Mouse (Mus musculus): ENCODE data around the gene Txnrd2. TPM values are rescaled to one million over a fixed set of nuclear protein-coding genes. Genes with fewer than 3 reads are reported as not detected.

Txnrd2 gene
- total and polyA plus RNA-seq, 3 experiments, result 14.6 to 24.1 (median 22.0) TPM

GRCm38 (mm10) chr16:18405091-18405854 lies 20.9 kb upstream of the Txnrd2 start:
- Histone ChIP-seq H3K9me3 (replicated peaks; ENCODE audit: low read length) (no peaks in the 10 kb centered on the region), H3K4me3 (replicated peaks in 1 of 3; ENCODE audit: low read depth in 2 of 3, low read length in 2 of 3, poor library complexity in 1 of 3) (no peak overlapping the region), H3K27ac (ENCODE audit: insufficient read depth, low read depth) (no peak overlapping the region), H3K4me2 (ENCODE audit: insufficient read depth, low read depth, poor library complexity, severe bottlenecking) (no peak overlapping the region), H3K79me2 (replicated peaks; ENCODE audit: control insufficient read depth, extremely low read depth, insufficient read depth, poor library complexity, severe bottlenecking) (no peaks in the 10 kb centered on the region), H3K27me3 (replicated peaks) (no peaks in the 10 kb centered on the region), H3K36me3 (replicated peaks in 1 of 2; ENCODE audit: control insufficient read depth in 1 of 2, insufficient read depth in 1 of 2, low read length in 1 of 2) (peaks cover 22 to 65% of the 10 kb centered on the region in 2 experiments), H3K9ac (ENCODE audit: insufficient read depth, low read depth) (no peak overlapping the region), H3K4me1 (ENCODE audit: control insufficient read depth in 1 of 2, insufficient read depth in 2 of 2) (no peaks in the 10 kb centered on the region)
- DNase-seq (ENCODE audit: extremely low read depth), result no peak
- in situ Hi-C loops (cut with MboI; ENCODE audit: low pct_ligation_motif_present, low pct_unique_long_range_greater_than_20kb, low sequenced_read_pairs), result no loop called here
- dilution Hi-C loops (cut with MboI; ENCODE audit: extremely low pct_ligation_motif_present, extremely low pct_unique_long_range_greater_than_20kb, low sequenced_read_pairs), result no loop called here
- no peak for TF ChIP-seq TBP (conservative IDR thresholded peaks at IDR 0.05; ENCODE audit: low read depth, low read length)
- TF ChIP-seq TCF12 (IDR thresholded peaks at IDR 0.05; ENCODE audit: low read depth, low read length), result no peak
- 0 out of 2 replicates have a peak, but pooled peaks have one; percentile 16 for TF ChIP-seq POLR2A (IDR thresholded peaks at IDR 0.05; ENCODE audit: low read depth, low read length)
- no peak for TF ChIP-seq HCFC1 (IDR thresholded peaks at IDR 0.05; ENCODE audit: low read depth, low read length)

DNA sequence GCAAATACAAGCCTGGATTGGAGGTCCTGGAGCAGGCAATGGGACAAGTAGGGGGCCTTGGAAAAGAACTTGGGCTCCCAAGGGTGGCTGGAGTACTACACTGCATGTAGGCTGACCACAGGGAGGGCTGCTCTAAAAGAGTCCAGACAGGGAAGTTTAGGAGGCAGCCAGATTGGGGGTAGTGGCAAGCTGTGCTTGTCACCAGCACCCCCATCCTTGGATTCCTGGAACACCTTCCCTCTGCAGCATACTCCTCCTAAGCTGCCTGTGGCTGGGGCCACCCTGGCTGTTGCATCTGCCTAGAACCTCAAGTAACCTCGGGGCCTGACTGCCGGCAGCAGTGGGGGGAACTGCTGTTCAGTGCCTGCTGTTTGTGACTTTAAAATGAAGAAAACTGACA lies 20.3 kb upstream of the Txnrd2 start:
- Histone ChIP-seq H3K79me2 (replicated peaks; ENCODE audit: control insufficient read depth, extremely low read depth, insufficient read depth, poor library complexity, severe bottlenecking) (no peaks in the 10 kb centered on the region), H3K4me2 (ENCODE audit: insufficient read depth, low read depth, poor library complexity, severe bottlenecking) (no peak overlapping the region), H3K27ac (ENCODE audit: insufficient read depth, low read depth) (no peak overlapping the region), H3K9me3 (replicated peaks; ENCODE audit: low read length) (no peaks in the 10 kb centered on the region), H3K27me3 (replicated peaks) (no peaks in the 10 kb centered on the region), H3K4me1 (ENCODE audit: control insufficient read depth in 1 of 2, insufficient read depth in 2 of 2) (no peaks in the 10 kb centered on the region), H3K4me3 (replicated peaks in 1 of 3; ENCODE audit: low read depth in 2 of 3, low read length in 2 of 3, poor library complexity in 1 of 3) (no peak overlapping the region), H3K36me3 (replicated peaks in 1 of 2; ENCODE audit: control insufficient read depth in 1 of 2, insufficient read depth in 1 of 2, low read length in 1 of 2) (peaks cover 28 to 71% of the 10 kb centered on the region in 2 experiments), H3K9ac (ENCODE audit: insufficient read depth, low read depth) (no peak overlapping the region)
- in situ Hi-C loops (cut with MboI; ENCODE audit: low pct_ligation_motif_present, low pct_unique_long_range_greater_than_20kb, low sequenced_read_pairs), result no loop called here
- DNase-seq (ENCODE audit: extremely low read depth), result no peak
- TF ChIP-seq MAZ (IDR thresholded peaks at IDR 0.05; ENCODE audit: low read depth, low read length) (no peak), POLR2AphosphoS2 (IDR thresholded peaks at IDR 0.05; ENCODE audit: low read depth, low read length) (peak; percentile 19; the same call in 1 of the 2 replicates)
- dilution Hi-C loops (cut with MboI; ENCODE audit: extremely low pct_ligation_motif_present, extremely low pct_unique_long_range_greater_than_20kb, low sequenced_read_pairs), result no loop called here

DNA sequence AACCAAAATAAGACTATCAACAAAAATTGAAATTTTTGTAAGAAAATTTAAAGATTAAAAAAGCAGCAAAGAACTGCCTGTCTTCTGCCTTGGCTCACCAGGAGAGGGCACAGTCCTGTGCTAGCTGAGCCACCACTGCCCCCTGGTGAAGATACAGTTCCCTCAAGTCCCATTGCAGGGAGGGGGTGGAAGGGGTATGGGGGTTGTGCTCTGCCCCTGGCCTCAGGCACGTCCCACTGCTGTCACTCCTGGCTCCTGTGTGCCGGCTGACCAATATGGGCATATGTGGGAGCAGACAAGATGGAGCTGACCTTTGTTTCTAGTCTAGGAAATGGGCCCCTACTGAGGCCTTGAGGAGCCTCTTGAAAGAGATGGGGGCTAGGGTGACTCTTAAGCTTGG lies 19.9 kb upstream of the Txnrd2 start:
- Histone ChIP-seq H3K4me2 (ENCODE audit: insufficient read depth, low read depth, poor library complexity, severe bottlenecking) (no peak overlapping the region), H3K9me3 (replicated peaks; ENCODE audit: low read length) (no peaks in the 10 kb centered on the region), H3K4me3 (replicated peaks in 1 of 3; ENCODE audit: low read depth in 2 of 3, low read length in 2 of 3, poor library complexity in 1 of 3) (no peak overlapping the region), H3K79me2 (replicated peaks; ENCODE audit: control insufficient read depth, extremely low read depth, insufficient read depth, poor library complexity, severe bottlenecking) (no peaks in the 10 kb centered on the region), H3K9ac (ENCODE audit: insufficient read depth, low read depth) (no peak overlapping the region), H3K36me3 (replicated peaks in 1 of 2; ENCODE audit: control insufficient read depth in 1 of 2, insufficient read depth in 1 of 2, low read length in 1 of 2) (peaks cover 33 to 75% of the 10 kb centered on the region in 2 experiments), H3K4me1 (ENCODE audit: control insufficient read depth in 1 of 2, insufficient read depth in 2 of 2) (no peaks in the 10 kb centered on the region), H3K27ac (ENCODE audit: insufficient read depth, low read depth) (no peak overlapping the region), H3K27me3 (replicated peaks) (no peaks in the 10 kb centered on the region)
- dilution Hi-C loops (cut with MboI; ENCODE audit: extremely low pct_ligation_motif_present, extremely low pct_unique_long_range_greater_than_20kb, low sequenced_read_pairs) (no loop called here), in situ Hi-C loops (cut with MboI; ENCODE audit: low pct_ligation_motif_present, low pct_unique_long_range_greater_than_20kb, low sequenced_read_pairs) (no loop called here)
- peak; percentile 55 for DNase-seq (ENCODE audit: extremely low read depth)
- TF ChIP-seq IRF4 (IDR thresholded peaks at IDR 0.05; ENCODE audit: low read depth, low read length) (peak; percentile 50; the same call in 1 of the 2 replicates), BHLHE40 (IDR thresholded peaks at IDR 0.05; ENCODE audit: low read depth, low read length) (no peak), SMC3 (IDR thresholded peaks at IDR 0.05; ENCODE audit: low read depth, low read length) (peak; percentile 95), KAT2A (IDR thresholded peaks at IDR 0.05; ENCODE audit: insufficient replicate concordance, low read length) (no peak), ZC3H11A (IDR thresholded peaks at IDR 0.05; ENCODE audit: low read depth, low read length) (no peak), CTCF (conservative IDR thresholded peaks at IDR 0.05 in 1 of 2, IDR thresholded peaks at IDR 0.05 in 1 of 2; ENCODE audit: low read depth in 2 of 2, low read length in 2 of 2) (peak; percentile 22 to 99; a peak in 2 of 4 replicates), ZNF384 (IDR thresholded peaks at IDR 0.05; ENCODE audit: low read depth, low read length) (peak; percentile 47), NRF1 (IDR thresholded peaks at IDR 0.05; ENCODE audit: low read depth, low read length) (no peak), GABPA (IDR thresholded peaks at IDR 0.05; ENCODE audit: insufficient replicate concordance, low read depth, low read length) (no peak), UBTF (IDR thresholded peaks at IDR 0.05; ENCODE audit: low read depth, low read length) (no peak), HCFC1 (IDR thresholded peaks at IDR 0.05; ENCODE audit: low read depth, low read length) (no peak), CHD1 (IDR thresholded peaks at IDR 0.05; ENCODE audit: low read depth, low read length) (no peak), ETS1 (conservative IDR thresholded peaks at IDR 0.05; ENCODE audit: low read depth, low read length) (no peak), NELFE (IDR thresholded peaks at IDR 0.05; ENCODE audit: low read depth, low read length) (peak; percentile 81; the same call in 1 of the 2 replicates), ELF1 (IDR thresholded peaks at IDR 0.05; ENCODE audit: low read depth, low read length) (no peak), MAX (IDR thresholded peaks at IDR 0.05; ENCODE audit: low read length) (no peak), JUN (IDR thresholded peaks at IDR 0.05; ENCODE audit: insufficient read depth, low read depth, low read length) (no peak), MAZ (IDR thresholded peaks at IDR 0.05; ENCODE audit: low read depth, low read length) (peak; percentile 52; the same call in 1 of the 2 replicates), RAD21 (IDR thresholded peaks at IDR 0.05; ENCODE audit: low read depth, low read length) (peak; percentile 74), MEF2A (IDR thresholded peaks at IDR 0.05; ENCODE audit: borderline replicate concordance, low read depth, low read length) (peak; percentile 53; the same call in 1 of the 2 replicates), PAX5 (IDR thresholded peaks at IDR 0.05; ENCODE audit: low read length) (no peak)
